Mouse (Mus musculus): ENCODE measurements around the gene 1600014C23Rik.

DNA sequence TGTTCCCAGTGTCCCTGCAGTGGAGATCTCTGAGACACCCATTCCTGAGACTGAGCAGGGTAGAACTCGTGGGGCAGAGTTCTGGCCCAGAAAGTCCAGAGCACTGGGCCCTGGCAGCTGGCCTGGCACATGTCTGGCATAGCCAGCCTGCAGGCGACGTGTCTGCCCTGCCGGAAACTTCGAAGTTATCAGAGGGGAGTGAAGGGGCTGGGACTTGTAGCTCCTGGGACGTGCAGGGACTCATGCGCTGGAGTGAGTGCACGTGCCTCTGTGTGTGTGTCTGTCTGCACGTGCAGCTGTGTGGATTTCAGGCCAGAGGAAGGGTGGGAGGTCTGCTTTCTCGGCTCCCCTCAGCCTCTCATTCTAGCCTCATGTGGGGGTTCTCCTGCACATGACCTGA is 4.3 kb downstream of the 1600014C23Rik start:
- TF ChIP-seq CTCF (IDR thresholded peaks at IDR 0.05; ENCODE audit: low read depth) (no peak), EP300 (optimal IDR thresholded peaks at IDR 0.05) (no peak)

All from stomach, postnatal 0 days (tissue).